Mouse (Mus musculus) hindbrain, embryonic 11.5 days (tissue): Measurements from ENCODE around the gene Slc35b3. TPM values are rescaled to one million over a fixed set of nuclear protein-coding genes. Genes with fewer than 3 reads are reported as not detected.

Source experiments
- ATAC-seq: fragments of 200-750 bp; cut with Nextera tagmentation; 2 replicates; pipeline ENCODE4 v1.8.0; 2017; ENCODE audit warnings: mild to moderate bottlenecking, moderate TSS enrichment, moderate library complexity; ENCODE audit not compliant: low FRiP score
- DNase-seq: peaks from one replicate; pipeline ENCODE4 v3.0.0-alpha.2; 2015; ENCODE audit warnings: low spot score
- H3K27ac ChIP-seq: fragments of 300-500 bp; sonication (generic); 2 replicates; pipeline ENCODE4 v1.5.1; 2014; ENCODE audit warnings: mild to moderate bottlenecking, low read depth, low read length
- H3K27me3 ChIP-seq: fragments of 300-500 bp; sonication (generic); 2 replicates; pipeline ENCODE4 v1.6.1; 2014; ENCODE audit warnings: mild to moderate bottlenecking, low read length, moderate library complexity, mixed read lengths; ENCODE audit not compliant: control insufficient read depth, insufficient read depth
- H3K36me3 ChIP-seq: fragments of 300-500 bp; sonication (generic); 2 replicates; pipeline ENCODE4 v1.6.1; 2014; ENCODE audit warnings: mild to moderate bottlenecking, low read length, moderate library complexity, mixed read lengths; ENCODE audit not compliant: control insufficient read depth, insufficient read depth
- H3K4me1 ChIP-seq: fragments of 300-500 bp; sonication (generic); replicated peaks from 2 replicates; pipeline ENCODE4 v1.6.1; 2014; ENCODE audit warnings: low read length, mixed read lengths; ENCODE audit not compliant: control insufficient read depth, insufficient read depth
- H3K4me2 ChIP-seq: fragments of 300-500 bp; sonication (generic); replicated peaks from 2 replicates; pipeline ENCODE4 v1.6.1; 2014; ENCODE audit warnings: mild to moderate bottlenecking, low read depth, low read length
- H3K4me3 ChIP-seq: fragments of 300-500 bp; sonication (generic); 2 replicates; pipeline ENCODE4 v1.5.1; 2014; ENCODE audit warnings: low read depth, low read length
- H3K9ac ChIP-seq: fragments of 300-500 bp; sonication (generic); 2 replicates; pipeline ENCODE4 v1.6.1; 2014; ENCODE audit warnings: low read depth, low read length
- H3K9me3 ChIP-seq: fragments of 300-500 bp; sonication (generic); 2 replicates; pipeline ENCODE4 v1.6.1; 2016; ENCODE audit warnings: low read length; ENCODE audit not compliant: control insufficient read depth
- WGBS: fragments of 180-500 bp; shearing (Covaris S2); extraction: QIAGEN DNeasy Blood & Tissue Kit; methylation state at CpG from one replicate; pipeline ENCODE4 v1.1.7; 2014; 5-methylcytosine and 5-hydroxymethylcytosine counted together
- polyA plus RNA-seq: library from polyadenylated mRNA; unstranded; fragments of >200 nt; fragmentation: Nextera tagmentation; extraction: Ambion mirVana; gene quantifications from 2 replicates; pipeline ENCODE4 v1.2.1, GENCODE M21; 2014

Slc35b3 gene
- polyA plus RNA-seq, 1 experiment from 2014 or later, result 31.7 TPM

DNA sequence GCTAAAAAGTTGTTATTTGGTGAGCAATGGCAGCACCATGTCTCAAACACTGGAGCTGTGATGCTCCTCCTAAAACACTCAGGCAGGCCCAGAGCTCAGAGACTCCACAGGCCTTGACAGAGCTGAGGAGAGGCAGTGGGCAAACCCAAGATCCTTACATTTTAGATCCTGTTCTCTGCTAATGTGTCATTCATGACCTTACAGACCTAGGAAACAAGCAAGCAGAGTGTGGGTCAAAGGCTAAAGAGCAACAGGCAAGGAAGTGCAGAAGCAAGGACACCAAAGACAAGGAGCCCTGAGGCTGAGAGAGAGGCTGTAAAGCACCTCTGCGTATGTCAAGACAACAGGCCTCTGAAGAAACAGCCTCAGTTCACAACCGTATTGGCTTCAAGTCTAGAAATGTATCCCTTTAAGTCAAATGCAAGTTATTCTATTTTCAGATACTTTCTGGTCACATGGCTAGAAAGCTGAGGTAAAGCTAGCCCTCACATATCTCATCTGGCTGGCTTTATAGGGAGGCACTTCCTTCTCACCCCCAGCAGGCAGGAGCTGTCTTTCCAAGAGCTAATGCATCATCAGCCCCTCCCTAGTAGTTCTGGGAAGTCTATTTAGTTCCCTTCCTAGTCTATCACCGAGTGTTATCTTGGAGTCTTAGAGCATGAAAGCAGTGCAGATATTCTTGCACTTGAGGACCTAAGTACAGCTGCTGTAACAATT, 14.2 kb downstream of the Slc35b3 start:
- 87% methylated on average over 3 of the region's 3 CpGs for WGBS
- ATAC-seq (no peak), DNase-seq (no peak)
- no peaks in the 10 kb centered on the region for H3K27me3 ChIP-seq
- no peaks in the 10 kb centered on the region for H3K4me1 ChIP-seq
- no peak overlapping the region for H3K9ac ChIP-seq
- no peak overlapping the region for H3K27ac ChIP-seq
- no peaks in the 10 kb centered on the region for H3K9me3 ChIP-seq
- no peak overlapping the region for H3K4me3 ChIP-seq
- no peaks in the 10 kb centered on the region for H3K36me3 ChIP-seq
- H3K4me2 ChIP-seq, result no peak overlapping the region

DNA sequence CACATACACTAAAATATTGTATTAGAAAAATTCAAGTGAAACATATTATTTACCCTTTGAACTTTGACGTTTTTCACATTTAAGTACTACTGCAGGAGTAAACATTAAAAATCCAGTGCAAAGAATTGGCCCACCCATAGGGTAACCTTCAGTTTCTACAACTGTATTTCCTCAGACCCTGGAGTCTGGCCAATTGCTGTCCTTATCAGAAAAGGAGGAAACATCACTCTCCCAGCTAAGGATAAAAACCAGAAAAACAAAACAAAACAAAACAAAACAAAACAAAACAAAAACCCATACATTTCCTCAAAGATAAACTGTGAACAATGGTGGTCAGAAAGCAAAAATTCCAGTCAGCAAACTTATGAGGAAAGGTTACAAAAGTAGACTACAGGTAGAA, 14.9 kb downstream of the Slc35b3 start:
- Histone ChIP-seq H3K4me2 (no peak overlapping the region), H3K9me3 (no peaks in the 10 kb centered on the region), H3K9ac (no peak overlapping the region), H3K27me3 (no peaks in the 10 kb centered on the region), H3K27ac (no peak overlapping the region), H3K36me3 (no peaks in the 10 kb centered on the region), H3K4me3 (no peak overlapping the region), H3K4me1 (no peaks in the 10 kb centered on the region)
- ATAC-seq, result no peak
- no peak for DNase-seq
- WGBS, result 84% methylated on average over 1 of the region's 1 CpGs

DNA sequence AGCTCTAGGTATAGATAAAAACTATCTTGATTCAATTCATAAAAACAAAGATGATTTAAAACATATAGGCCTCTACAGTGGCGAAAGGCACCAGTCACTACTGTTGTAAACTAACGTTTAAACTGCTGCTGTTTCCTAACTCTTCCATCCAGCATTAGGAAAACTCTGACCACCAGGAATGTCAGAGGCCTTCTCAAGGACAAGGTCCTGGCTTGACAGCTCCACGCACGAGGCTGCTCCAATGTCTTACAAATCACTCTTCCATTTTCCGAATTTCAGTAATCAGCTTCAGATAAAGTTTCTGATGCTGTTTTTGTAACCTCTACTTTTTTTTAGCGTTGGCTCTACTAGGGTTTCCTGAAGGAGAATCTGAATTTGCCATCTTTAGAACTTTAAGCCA, 15.7 kb downstream of the Slc35b3 start:
- 94% methylated on average over 6 of the region's 6 CpGs for WGBS
- DNase-seq (no peak), ATAC-seq (no peak)
- H3K27me3 ChIP-seq, result no peaks in the 10 kb centered on the region
- no peaks in the 10 kb centered on the region for H3K4me1 ChIP-seq
- no peak overlapping the region for H3K9ac ChIP-seq
- no peak overlapping the region for H3K27ac ChIP-seq
- H3K4me2 ChIP-seq, result no peak overlapping the region
- H3K4me3 ChIP-seq, result no peak overlapping the region
- H3K36me3 ChIP-seq, result no peaks in the 10 kb centered on the region
- no peaks in the 10 kb centered on the region for H3K9me3 ChIP-seq

DNA sequence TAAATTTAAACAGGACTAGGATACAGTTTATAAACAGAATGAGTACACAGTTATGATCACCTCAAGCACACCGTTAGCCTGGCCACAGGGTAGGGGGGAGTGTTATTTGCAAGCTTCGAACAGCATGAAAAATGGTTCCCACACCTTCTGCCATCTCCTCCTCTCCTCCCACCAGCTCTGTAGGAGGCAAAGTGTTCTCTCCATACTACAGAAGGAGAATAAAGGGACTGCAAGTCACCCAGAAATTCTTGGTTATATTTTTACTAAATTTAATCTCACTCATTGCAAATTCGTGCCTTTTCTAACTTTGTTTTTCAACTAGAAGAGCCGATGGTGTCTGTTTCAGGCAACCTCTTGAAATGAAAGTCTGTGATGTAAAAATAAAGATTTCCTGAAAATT, 18.9 kb downstream of the Slc35b3 start:
- WGBS, result 90% methylated on average over 4 of the region's 4 CpGs
- Histone ChIP-seq H3K27me3 (no peaks in the 10 kb centered on the region), H3K4me2 (no peak overlapping the region), H3K27ac (no peak overlapping the region), H3K36me3 (no peaks in the 10 kb centered on the region), H3K9me3 (no peaks in the 10 kb centered on the region), H3K4me3 (no peak overlapping the region), H3K4me1 (no peaks in the 10 kb centered on the region), H3K9ac (no peak overlapping the region)
- ATAC-seq (no peak), DNase-seq (no peak)

DNA sequence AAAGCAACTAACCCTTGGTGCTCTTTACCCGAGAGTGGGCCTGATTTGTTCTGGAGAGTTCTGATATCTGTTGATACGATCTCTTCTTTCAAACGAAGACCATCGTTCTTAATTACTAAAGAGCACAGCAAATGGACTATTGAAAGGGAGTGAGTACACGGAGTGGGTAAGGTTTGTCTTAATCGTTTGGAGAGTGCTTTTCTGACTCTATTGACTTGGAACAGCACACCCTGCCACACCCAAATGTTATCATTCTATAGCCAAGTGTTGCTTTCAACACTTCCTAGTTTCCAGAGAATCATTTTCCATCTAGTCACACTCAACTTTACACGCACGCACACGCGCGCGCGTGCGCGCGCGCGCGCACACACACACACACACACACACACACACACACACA, 19.4 kb downstream of the Slc35b3 start:
- no peaks in the 10 kb centered on the region for H3K9me3 ChIP-seq
- 98% methylated on average over 19 of the region's 19 CpGs for WGBS
- no peak overlapping the region for H3K4me2 ChIP-seq
- DNase-seq (no peak), ATAC-seq (no peak)
- H3K27ac ChIP-seq, result no peak overlapping the region
- H3K36me3 ChIP-seq, result no peaks in the 10 kb centered on the region
- no peak overlapping the region for H3K9ac ChIP-seq
- H3K4me1 ChIP-seq, result no peaks in the 10 kb centered on the region
- no peak overlapping the region for H3K4me3 ChIP-seq
- H3K27me3 ChIP-seq, result no peaks in the 10 kb centered on the region

DNA sequence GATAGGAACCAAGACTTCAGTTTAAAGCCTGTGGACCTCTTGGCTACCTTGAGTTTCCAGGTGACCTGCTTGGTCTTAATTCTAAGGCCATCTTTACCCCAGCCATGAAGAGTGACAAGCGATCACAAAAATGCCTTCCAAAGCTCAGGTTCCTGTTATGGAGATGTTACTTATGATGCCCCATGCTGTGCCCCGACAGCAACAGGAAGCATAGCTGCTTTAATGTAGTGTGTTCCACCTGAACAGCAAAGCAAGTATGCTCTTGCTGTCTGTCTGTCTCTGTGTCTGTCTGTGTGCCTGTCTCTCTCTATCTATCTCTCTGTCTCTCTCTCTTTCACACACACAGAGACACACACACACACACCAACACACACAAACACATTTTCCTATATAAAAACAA, 22.2 kb downstream of the Slc35b3 start:
- H3K9ac ChIP-seq, result no peak overlapping the region
- no peak overlapping the region for H3K27ac ChIP-seq
- H3K4me2 ChIP-seq, result no peak overlapping the region
- no peak overlapping the region for H3K4me3 ChIP-seq
- 91% methylated on average over 2 of the region's 2 CpGs for WGBS
- DNase-seq (no peak), ATAC-seq (no peak)
- H3K9me3 ChIP-seq, result no peaks in the 10 kb centered on the region
- H3K27me3 ChIP-seq, result no peaks in the 10 kb centered on the region
- no peaks in the 10 kb centered on the region for H3K4me1 ChIP-seq
- H3K36me3 ChIP-seq, result no peaks in the 10 kb centered on the region

DNA sequence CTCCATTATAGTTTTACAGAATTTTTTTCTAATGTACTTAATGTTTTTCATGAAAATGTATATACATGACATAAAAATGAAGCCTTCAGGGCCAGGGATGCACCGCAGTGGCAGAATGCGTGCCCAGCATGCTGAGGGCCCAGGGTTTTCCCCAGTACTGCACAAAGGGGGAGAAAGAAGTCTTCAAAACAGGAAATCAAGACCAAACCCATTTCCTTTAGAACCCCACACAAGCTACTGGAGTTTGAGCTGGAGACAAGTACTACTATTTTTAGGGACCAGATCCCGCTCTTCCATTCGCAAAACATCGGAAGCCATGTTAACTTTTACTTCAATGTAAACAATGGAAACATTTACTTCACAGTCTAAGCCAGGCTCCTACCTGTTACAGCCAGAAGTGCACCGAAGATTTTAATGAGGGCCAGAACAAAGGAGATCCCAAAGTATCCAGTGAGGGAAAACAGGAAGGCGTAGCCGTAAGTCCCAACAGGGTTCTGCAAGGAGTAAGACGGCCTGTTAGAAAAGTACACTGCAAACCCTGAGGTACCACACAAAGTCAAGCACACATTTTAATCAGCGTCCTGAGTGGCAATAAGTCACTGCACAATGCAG, 23.7 kb downstream of the Slc35b3 start:
- Histone ChIP-seq H3K27me3 (no peaks in the 10 kb centered on the region), H3K4me1 (no peaks in the 10 kb centered on the region), H3K9me3 (no peaks in the 10 kb centered on the region), H3K4me2 (no peak overlapping the region), H3K27ac (no peak overlapping the region), H3K36me3 (no peaks in the 10 kb centered on the region), H3K9ac (no peak overlapping the region), H3K4me3 (no peak overlapping the region)
- WGBS, result 92% methylated on average over 10 of the region's 10 CpGs
- ATAC-seq (no peak), DNase-seq (no peak)

DNA sequence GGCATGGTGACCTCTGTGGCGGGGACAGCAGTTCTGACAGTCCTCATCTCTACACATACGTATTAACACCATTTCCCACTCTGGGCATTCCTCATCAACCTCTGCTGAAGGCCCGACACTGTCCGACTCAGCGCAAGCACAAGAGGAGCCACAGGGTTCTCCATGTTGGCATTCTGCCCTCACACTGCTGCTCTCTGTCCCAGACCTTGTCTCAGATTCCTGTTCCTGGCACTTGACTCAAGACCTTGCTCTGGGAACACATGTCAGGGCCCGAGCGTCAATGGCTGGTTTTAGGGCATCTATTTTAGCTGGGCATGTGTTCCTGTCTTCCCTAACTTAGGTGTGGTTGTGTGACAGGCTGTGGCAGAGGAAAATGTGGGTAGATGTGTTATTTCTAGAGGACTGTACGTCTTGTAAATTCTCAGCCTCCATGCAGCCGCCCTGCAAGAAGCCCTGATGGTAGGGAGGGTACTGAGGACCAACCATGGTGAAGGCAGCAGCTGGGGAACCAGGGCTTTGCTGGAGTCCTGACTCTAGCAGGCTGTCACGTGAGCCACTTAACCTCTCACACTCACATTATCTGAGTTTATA, 24.7 kb downstream of the Slc35b3 start:
- no peak overlapping the region for H3K27ac ChIP-seq
- 95% methylated on average over 10 of the region's 10 CpGs for WGBS

More for the DNA sequence above, 24.7 kb downstream of the Slc35b3 start:
- no peaks in the 10 kb centered on the region for H3K36me3 ChIP-seq
- H3K4me2 ChIP-seq, result no peak overlapping the region
- H3K4me3 ChIP-seq, result no peak overlapping the region
- H3K9ac ChIP-seq, result no peak overlapping the region
- DNase-seq, result no peak
- H3K9me3 ChIP-seq, result no peaks in the 10 kb centered on the region
- ATAC-seq, result no peak
- no peaks in the 10 kb centered on the region for H3K4me1 ChIP-seq
- no peaks in the 10 kb centered on the region for H3K27me3 ChIP-seq
